Mouse (Mus musculus): Measurements from ENCODE around the gene Rnf187. TPM values are rescaled to one million over a fixed set of nuclear protein-coding genes. Genes with fewer than 3 reads are reported as not detected.

Gene Rnf187
- polyA plus RNA-seq, 1 experiment from 2014 or later: 249 TPM

DNA sequence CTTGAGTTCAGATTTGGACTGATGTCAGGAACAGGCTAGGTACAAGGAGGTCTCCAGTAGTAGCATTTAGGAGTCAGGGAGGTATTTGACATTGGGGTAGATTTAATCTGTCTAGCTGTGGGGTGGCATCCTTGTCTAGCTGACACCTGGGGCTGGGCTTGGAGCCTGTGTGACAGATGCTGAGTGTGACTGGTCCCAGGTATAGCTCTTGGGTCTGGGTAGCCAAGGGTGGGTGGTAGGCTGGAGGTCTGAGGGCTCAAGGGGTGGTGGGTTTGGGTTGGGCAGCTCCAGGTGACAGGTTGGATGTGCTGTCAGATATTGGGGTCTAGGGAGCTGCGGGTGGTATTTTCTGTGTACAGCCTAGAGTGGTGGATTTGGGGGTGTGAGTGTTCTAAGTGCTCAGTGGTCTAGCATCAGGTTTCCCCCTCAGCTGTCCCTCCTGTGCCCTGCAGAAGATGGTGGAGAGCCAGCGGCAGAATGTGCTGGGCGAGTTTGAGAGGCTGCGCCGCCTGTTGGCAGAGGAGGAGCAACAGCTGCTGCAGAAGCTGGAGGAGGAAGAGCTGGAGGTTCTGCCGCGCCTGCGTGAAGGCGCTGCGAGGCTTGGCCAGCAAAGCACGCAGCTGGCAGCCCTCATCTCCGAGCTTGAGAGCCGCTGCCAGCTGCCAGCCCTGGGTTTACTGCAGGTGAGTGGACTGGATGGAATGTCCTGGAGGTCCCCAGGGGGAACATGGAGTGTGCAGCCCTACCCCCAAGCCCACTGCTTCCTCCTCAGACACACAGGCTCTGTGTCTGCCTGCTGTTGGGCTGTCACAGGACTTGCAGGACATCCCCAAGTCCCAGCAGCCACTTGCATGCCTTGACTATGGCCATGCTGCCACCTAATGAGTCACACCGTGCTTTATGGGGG, 43.1 kb upstream of the Rnf187 start:
- peaks cover 24% of the 10 kb centered on the region; the same call in 1 of the 2 replicates for H3K4me1 ChIP-seq (replicated peaks; ENCODE audit: insufficient read depth, low read length)
- no peaks in the 10 kb centered on the region for H3K9me3 ChIP-seq (replicated peaks; ENCODE audit: low read length)
- H3K36me3 ChIP-seq (ENCODE audit: insufficient read depth, low read length): peaks cover 22% of the 10 kb centered on the region
- ATAC-seq (replicated peaks; ENCODE audit: low FRiP score, low read depth) (no peak), DNase-seq (ENCODE audit: low spot score) (peak; percentile 75)
- H3K27me3 ChIP-seq (ENCODE audit: insufficient read depth, low read length): no peaks in the 10 kb centered on the region
- no peak overlapping the region for H3K4me3 ChIP-seq (replicated peaks; ENCODE audit: low read depth, low read length)
- H3K27ac ChIP-seq: no peak overlapping the region; the same call in 1 of the 2 replicates
- H3K4me2 ChIP-seq (ENCODE audit: low read length): no peak overlapping the region
- peak; percentile 68 for TF ChIP-seq CTCF (IDR thresholded peaks at IDR 0.05; ENCODE audit: low read depth)
- 44% methylated on average over 14 of the region's 14 CpGs for WGBS
- no peak overlapping the region for H3K9ac ChIP-seq (ENCODE audit: low read depth, low read length)

- no peak for ATAC-seq (replicated peaks; ENCODE audit: low FRiP score, low read depth)
- H3K9me3 ChIP-seq (replicated peaks; ENCODE audit: low read length): no peaks in the 10 kb centered on the region
- H3K4me2 ChIP-seq (ENCODE audit: low read length): no peak overlapping the region
- DNase-seq (ENCODE audit: low spot score): peak; percentile 29
- peak; percentile 33; the same call in 1 of the 2 replicates for TF ChIP-seq CTCF (IDR thresholded peaks at IDR 0.05; ENCODE audit: low read depth)
- H3K4me3 ChIP-seq (replicated peaks; ENCODE audit: low read depth, low read length): no peak overlapping the region
- H3K4me1 ChIP-seq (replicated peaks; ENCODE audit: insufficient read depth, low read length): peaks cover 24% of the 10 kb centered on the region; the same call in 1 of the 2 replicates
- no peak overlapping the region for H3K9ac ChIP-seq (ENCODE audit: low read depth, low read length)
- 49% methylated on average over 5 of the region's 5 CpGs for WGBS
- no peak overlapping the region for H3K27ac ChIP-seq
- no peaks in the 10 kb centered on the region for H3K27me3 ChIP-seq (ENCODE audit: insufficient read depth, low read length)
- H3K36me3 ChIP-seq (ENCODE audit: insufficient read depth, low read length): peaks cover 22% of the 10 kb centered on the region
Measured at GRCm38 (mm10) chr11:58980381-58980990, 41.8 kb upstream of the Rnf187 start.

- no peaks in the 10 kb centered on the region for H3K9me3 ChIP-seq (replicated peaks; ENCODE audit: low read length)
- H3K27me3 ChIP-seq (ENCODE audit: insufficient read depth, low read length): no peaks in the 10 kb centered on the region
- WGBS: 63% methylated on average over 7 of the region's 7 CpGs
- peak overlapping the region; percentile 49 for H3K9ac ChIP-seq (ENCODE audit: low read depth, low read length)
- H3K4me1 ChIP-seq (replicated peaks; ENCODE audit: insufficient read depth, low read length): peaks cover 24% of the 10 kb centered on the region; the same call in 1 of the 2 replicates
- TF ChIP-seq CTCF (IDR thresholded peaks at IDR 0.05; ENCODE audit: low read depth): no peak
- 0 out of 2 replicates have a peak overlapping the region, but pooled peaks have one; percentile 19 for H3K27ac ChIP-seq
- H3K4me3 ChIP-seq (replicated peaks; ENCODE audit: low read depth, low read length): peak overlapping the region; percentile 67; the same call in 1 of the 2 replicates
- peaks cover 15% of the 10 kb centered on the region for H3K36me3 ChIP-seq (ENCODE audit: insufficient read depth, low read length)
- no peak for DNase-seq (ENCODE audit: low spot score)
- ATAC-seq (replicated peaks; ENCODE audit: low FRiP score, low read depth): no peak
- H3K4me2 ChIP-seq (ENCODE audit: low read length): peak overlapping the region; percentile 95
Measured at GRCm38 (mm10) chr11:58979661-58980060, 40.9 kb upstream of the Rnf187 start.

- H3K36me3 ChIP-seq (ENCODE audit: insufficient read depth, low read length): peaks cover 15% of the 10 kb centered on the region; the same call in 1 of the 2 replicates
- no peak for DNase-seq (ENCODE audit: low spot score)
- H3K9me3 ChIP-seq (replicated peaks; ENCODE audit: low read length): no peaks in the 10 kb centered on the region
- H3K4me3 ChIP-seq (replicated peaks; ENCODE audit: low read depth, low read length): peak overlapping the region; percentile 67
- H3K4me1 ChIP-seq (replicated peaks; ENCODE audit: insufficient read depth, low read length): peaks cover 24% of the 10 kb centered on the region; the same call in 1 of the 2 replicates
- TF ChIP-seq CTCF (IDR thresholded peaks at IDR 0.05; ENCODE audit: low read depth): no peak
- H3K9ac ChIP-seq (ENCODE audit: low read depth, low read length): peak overlapping the region; percentile 90
- ATAC-seq (replicated peaks; ENCODE audit: low FRiP score, low read depth): no peak
- H3K27me3 ChIP-seq (ENCODE audit: insufficient read depth, low read length): no peaks in the 10 kb centered on the region
- WGBS: 55% methylated on average over 3 of the region's 3 CpGs
- no peak overlapping the region for H3K27ac ChIP-seq
- H3K4me2 ChIP-seq (ENCODE audit: low read length): peak overlapping the region; percentile 95
Measured at GRCm38 (mm10) chr11:58979183-58979582, 40.5 kb upstream of the Rnf187 start.

DNA sequence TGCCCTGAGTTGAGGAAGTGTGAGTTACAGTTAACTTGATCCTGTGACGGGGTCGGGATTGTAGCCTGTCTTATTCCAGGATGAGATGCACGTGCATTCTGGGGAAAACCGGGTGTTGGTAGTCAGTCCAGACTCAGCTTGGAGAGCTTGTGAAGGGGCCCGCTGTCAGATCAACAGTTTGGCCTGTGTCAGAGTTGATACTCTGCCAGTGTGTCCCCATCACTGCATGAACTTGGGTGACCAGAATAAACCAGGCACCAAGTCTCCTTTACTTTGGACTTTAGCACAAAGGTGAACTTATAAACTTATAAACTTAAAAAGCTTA, 40.0 kb upstream of the Rnf187 start:
- ATAC-seq (replicated peaks; ENCODE audit: low FRiP score, low read depth) (no peak), DNase-seq (ENCODE audit: low spot score) (no peak)
- peaks cover 24% of the 10 kb centered on the region; the same call in 1 of the 2 replicates for H3K4me1 ChIP-seq (replicated peaks; ENCODE audit: insufficient read depth, low read length)
- no peaks in the 10 kb centered on the region for H3K9me3 ChIP-seq (replicated peaks; ENCODE audit: low read length)
- H3K4me2 ChIP-seq (ENCODE audit: low read length): peak overlapping the region; percentile 95
- no peaks in the 10 kb centered on the region for H3K27me3 ChIP-seq (ENCODE audit: insufficient read depth, low read length)
- TF ChIP-seq CTCF (IDR thresholded peaks at IDR 0.05; ENCODE audit: low read depth): no peak
- H3K4me3 ChIP-seq (replicated peaks; ENCODE audit: low read depth, low read length): peak overlapping the region; percentile 67
- peaks cover 12% of the 10 kb centered on the region; the same call in 1 of the 2 replicates for H3K36me3 ChIP-seq (ENCODE audit: insufficient read depth, low read length)
- 2% methylated on average over 5 of the region's 5 CpGs for WGBS
- peak overlapping the region; percentile 90 for H3K9ac ChIP-seq (ENCODE audit: low read depth, low read length)
- H3K27ac ChIP-seq: peak overlapping the region; percentile 91; the same call in 1 of the 2 replicates

DNA sequence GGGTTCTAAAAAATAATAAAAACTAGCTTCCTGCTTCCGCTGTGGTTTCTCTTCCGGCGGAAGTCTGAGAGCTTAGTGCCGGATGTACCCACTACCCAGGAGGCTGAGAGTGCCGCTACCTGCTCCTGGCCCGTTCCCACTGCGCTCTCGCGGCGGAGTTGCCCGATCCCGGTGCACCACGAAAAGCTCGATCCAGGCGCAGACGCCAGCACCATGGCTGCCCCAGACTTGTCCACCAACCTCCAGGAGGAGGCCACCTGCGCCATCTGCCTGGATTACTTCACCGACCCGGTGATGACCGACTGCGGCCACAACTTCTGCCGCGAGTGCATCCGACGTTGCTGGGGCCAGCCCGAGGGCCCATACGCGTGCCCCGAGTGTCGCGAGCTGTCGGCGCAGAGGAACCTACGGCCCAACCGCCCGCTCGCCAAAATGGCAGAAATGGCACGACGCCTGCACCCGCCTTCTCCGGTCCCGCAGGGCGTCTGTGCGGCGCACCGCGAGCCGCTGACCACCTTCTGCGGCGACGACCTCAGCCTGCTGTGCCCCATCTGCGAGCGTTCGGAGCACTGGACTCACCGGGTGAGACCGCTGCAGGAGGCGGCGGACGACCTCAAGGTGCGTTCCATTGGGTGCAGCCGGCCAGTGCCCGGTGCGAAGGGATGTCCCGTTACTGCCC, 39.5 kb upstream of the Rnf187 start, which contains the start of gene Trim11:
TSS of gene Trim11 (plus strand) at position 67 of the 679 bp plus-strand sequence.
- Histone ChIP-seq H3K4me2 (ENCODE audit: low read length) (peak within 1 kb of the TSS; percentile 95), H3K27me3 (ENCODE audit: insufficient read depth, low read length) (no peaks in the 10 kb centered on the region), H3K27ac (peak within 1 kb of the TSS; percentile 91), H3K4me1 (replicated peaks; ENCODE audit: insufficient read depth, low read length) (peaks cover 24% of the 10 kb centered on the region; the same call in 1 of the 2 replicates), H3K9ac (ENCODE audit: low read depth, low read length) (peak within 1 kb of the TSS; percentile 90), H3K4me3 (replicated peaks; ENCODE audit: low read depth, low read length) (peak within 1 kb of the TSS; percentile 67), H3K36me3 (ENCODE audit: insufficient read depth, low read length) (peaks cover 12% of the 10 kb centered on the region; the same call in 1 of the 2 replicates), H3K9me3 (replicated peaks; ENCODE audit: low read length) (no peaks in the 10 kb centered on the region)
- ATAC-seq (replicated peaks; ENCODE audit: low FRiP score, low read depth) (peak; percentile 37), DNase-seq (ENCODE audit: low spot score) (peak; percentile 90)
- no peak for TF ChIP-seq CTCF (IDR thresholded peaks at IDR 0.05; ENCODE audit: low read depth)
- under 1% methylated on average over 64 of the region's 64 CpGs for WGBS
